Mouse (Mus musculus): ENCODE results near the gene Ralgps2.

DNA sequence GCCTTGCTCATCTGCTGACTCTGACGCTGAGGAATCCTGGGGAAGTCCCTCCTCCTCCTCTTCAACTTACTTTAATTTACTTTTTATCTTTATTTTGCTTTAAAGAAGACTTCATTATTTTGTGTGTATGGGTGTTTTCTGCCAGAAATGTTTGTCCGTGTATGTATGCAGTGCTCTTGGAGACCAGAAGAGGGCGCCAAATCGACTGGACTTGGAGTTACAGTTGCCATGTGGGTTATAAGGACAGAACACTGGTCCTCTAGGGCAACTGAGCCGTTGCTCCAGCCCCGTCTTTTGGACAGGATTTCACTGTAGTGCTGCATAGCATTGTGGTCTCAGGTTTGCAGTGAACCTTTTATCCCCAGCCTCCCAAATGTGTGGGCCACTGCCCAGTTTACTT lies 174.8 kb downstream of the Ralgps2 start:
- TF ChIP-seq MYOG (IDR thresholded peaks at IDR 0.05; ENCODE audit: control insufficient read depth in 1 of 3, insufficient read depth in 1 of 3, insufficient read length in 2 of 3, low read depth in 2 of 3) (no peak), POLR2A (IDR thresholded peaks at IDR 0.05; ENCODE audit: insufficient read length, low read depth) (no peak), SRF (IDR thresholded peaks at IDR 0.05; ENCODE audit: control insufficient read depth, insufficient read length, low read depth) (no peak), E2F4 (IDR thresholded peaks at IDR 0.05; ENCODE audit: insufficient read depth) (no peak), USF1 (IDR thresholded peaks at IDR 0.05; ENCODE audit: low read depth) (no peak), POLR2AphosphoS2 (IDR thresholded peaks at IDR 0.05; ENCODE audit: insufficient read length, low read depth) (no peak)
